Mouse (Mus musculus) kidney, embryonic 16.5 days (tissue): ENCODE results near the gene Gabrb1. TPM values are rescaled to one million over a fixed set of nuclear protein-coding genes. Genes with fewer than 3 reads are reported as not detected.

Experiments
- ATAC-seq: fragments of 200-750 bp; cut with Nextera tagmentation; 2 replicates; pipeline ENCODE4 v1.8.0; 2017; ENCODE audit warnings: moderate TSS enrichment; ENCODE audit not compliant: low FRiP score, low TSS enrichment
- H3K27ac ChIP-seq: fragments of 300-500 bp; sonication (generic); 2 replicates; pipeline ENCODE4 v1.5.1; 2014; ENCODE audit warnings: low read length
- H3K27me3 ChIP-seq: fragments of 300-500 bp; sonication (generic); 2 replicates; pipeline ENCODE4 v1.6.1; 2014; ENCODE audit warnings: low read length, control low read depth, mixed read lengths; ENCODE audit not compliant: insufficient read depth
- H3K36me3 ChIP-seq: fragments of 300-500 bp; sonication (generic); 2 replicates; pipeline ENCODE4 v1.6.1; 2014; ENCODE audit warnings: low read length, control low read depth, mixed read lengths; ENCODE audit not compliant: insufficient read depth
- H3K4me1 ChIP-seq: fragments of 300-500 bp; sonication (generic); 2 replicates; pipeline ENCODE4 v1.6.1; 2014; ENCODE audit warnings: low read length, control low read depth, mixed read lengths; ENCODE audit not compliant: insufficient read depth
- H3K4me2 ChIP-seq: fragments of 300-500 bp; sonication (generic); replicated peaks from 2 replicates; pipeline ENCODE4 v1.6.1; 2014; ENCODE audit warnings: low read depth, low read length
- H3K4me3 ChIP-seq: fragments of 300-500 bp; sonication (generic); 2 replicates; pipeline ENCODE4 v1.5.1; 2014; ENCODE audit warnings: mild to moderate bottlenecking, low read length
- H3K9ac ChIP-seq: fragments of 300-500 bp; sonication (generic); replicated peaks from 2 replicates; pipeline ENCODE4 v1.6.1; 2014; ENCODE audit warnings: low read length
- H3K9me3 ChIP-seq: fragments of 300-500 bp; sonication (generic); 2 replicates; pipeline ENCODE4 v1.6.1; 2016; ENCODE audit warnings: low read length, control low read depth
- WGBS: fragments of 180-500 bp; shearing (Covaris S2); extraction: QIAGEN DNeasy Blood & Tissue Kit; methylation state at CpG from one replicate; pipeline ENCODE4 v1.1.7; 2014; 5-methylcytosine and 5-hydroxymethylcytosine counted together
- polyA plus RNA-seq: library from polyadenylated mRNA; unstranded; fragments of >200 nt; fragmentation: Nextera tagmentation; extraction: Ambion mirVana; gene quantifications from 2 replicates; pipeline ENCODE4 v1.2.1, GENCODE M21; 2015

Gabrb1 gene
- polyA plus RNA-seq, 1 experiment from 2014 or later = 0.29 TPM

DNA sequence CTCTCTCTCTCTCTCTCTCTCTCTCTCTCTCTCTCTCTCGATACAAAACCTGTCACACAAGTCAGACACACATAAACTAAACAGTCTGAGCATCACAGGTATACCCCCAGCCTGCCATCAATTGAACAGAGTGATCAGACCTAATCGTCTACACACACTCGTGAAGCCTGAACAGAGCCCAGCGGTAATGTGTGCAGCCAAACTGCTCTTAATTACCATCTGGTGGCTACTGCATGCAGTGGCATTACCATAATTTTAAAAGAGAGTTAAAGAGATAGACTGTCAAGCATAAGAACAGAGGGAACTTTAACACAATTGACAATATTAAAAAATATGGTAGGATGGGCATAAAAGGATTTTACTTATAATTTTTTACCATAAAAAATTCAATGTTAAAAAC, 7.7 kb downstream of the Gabrb1 start:
- Histone ChIP-seq H3K9ac (no peak overlapping the region), H3K9me3 (no peaks in the 10 kb centered on the region), H3K4me1 (no peaks in the 10 kb centered on the region), H3K27ac (no peak overlapping the region), H3K4me3 (no peak overlapping the region), H3K27me3 (peaks cover 3% of the 10 kb centered on the region; the same call in 1 of the 2 replicates), H3K4me2 (no peak overlapping the region), H3K36me3 (no peaks in the 10 kb centered on the region)
- 42% methylated on average over 4 of the region's 4 CpGs for WGBS
- no peak for ATAC-seq

DNA sequence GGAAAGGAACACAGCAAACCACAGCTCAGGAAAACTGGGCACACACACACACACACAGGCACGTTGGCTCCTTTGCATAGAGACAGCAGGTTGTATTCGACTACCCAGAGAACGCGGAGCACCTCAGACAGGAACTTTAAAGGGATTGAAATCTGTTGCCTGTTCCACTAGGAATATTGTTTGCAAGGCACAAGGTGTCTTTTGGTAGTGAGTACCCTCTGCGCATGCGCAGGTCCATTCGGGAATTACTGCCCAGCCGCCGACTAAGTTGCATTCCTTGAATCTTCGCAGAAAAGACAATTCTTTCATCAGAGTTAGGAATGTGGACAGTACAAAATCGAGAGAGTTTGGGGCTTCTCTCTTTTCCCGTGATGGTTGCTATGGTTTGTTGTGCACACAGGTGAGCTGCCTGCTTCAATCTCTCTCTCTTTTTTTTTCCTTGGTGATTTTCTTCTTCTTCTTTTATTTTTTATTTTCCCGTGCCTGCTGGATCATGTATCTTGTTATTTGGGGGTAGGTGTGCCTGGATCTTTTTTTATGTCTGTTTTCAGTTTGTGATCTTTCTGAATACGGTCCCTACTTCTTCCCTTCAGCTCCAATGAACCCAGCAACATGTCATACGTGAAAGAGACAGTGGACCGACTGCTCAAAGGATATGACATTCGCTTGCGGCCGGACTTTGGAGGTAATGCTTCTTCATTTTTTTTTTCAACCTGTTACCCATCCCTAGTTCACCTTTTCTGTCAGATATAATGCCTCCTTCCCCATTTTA, 42.0 kb downstream of the Gabrb1 start:
- peak overlapping the region; percentile 59 for H3K4me3 ChIP-seq
- ATAC-seq = no peak
- WGBS = under 1% methylated on average over 19 of the region's 19 CpGs
- no peaks in the 10 kb centered on the region for H3K36me3 ChIP-seq
- H3K27me3 ChIP-seq = peaks cover 17% of the 10 kb centered on the region
- H3K4me2 ChIP-seq = peak overlapping the region; percentile 94
- H3K9ac ChIP-seq = no peak overlapping the region
- H3K27ac ChIP-seq = no peak overlapping the region
- H3K9me3 ChIP-seq = no peaks in the 10 kb centered on the region
- H3K4me1 ChIP-seq = peaks cover 5% of the 10 kb centered on the region; the same call in 1 of the 2 replicates

DNA sequence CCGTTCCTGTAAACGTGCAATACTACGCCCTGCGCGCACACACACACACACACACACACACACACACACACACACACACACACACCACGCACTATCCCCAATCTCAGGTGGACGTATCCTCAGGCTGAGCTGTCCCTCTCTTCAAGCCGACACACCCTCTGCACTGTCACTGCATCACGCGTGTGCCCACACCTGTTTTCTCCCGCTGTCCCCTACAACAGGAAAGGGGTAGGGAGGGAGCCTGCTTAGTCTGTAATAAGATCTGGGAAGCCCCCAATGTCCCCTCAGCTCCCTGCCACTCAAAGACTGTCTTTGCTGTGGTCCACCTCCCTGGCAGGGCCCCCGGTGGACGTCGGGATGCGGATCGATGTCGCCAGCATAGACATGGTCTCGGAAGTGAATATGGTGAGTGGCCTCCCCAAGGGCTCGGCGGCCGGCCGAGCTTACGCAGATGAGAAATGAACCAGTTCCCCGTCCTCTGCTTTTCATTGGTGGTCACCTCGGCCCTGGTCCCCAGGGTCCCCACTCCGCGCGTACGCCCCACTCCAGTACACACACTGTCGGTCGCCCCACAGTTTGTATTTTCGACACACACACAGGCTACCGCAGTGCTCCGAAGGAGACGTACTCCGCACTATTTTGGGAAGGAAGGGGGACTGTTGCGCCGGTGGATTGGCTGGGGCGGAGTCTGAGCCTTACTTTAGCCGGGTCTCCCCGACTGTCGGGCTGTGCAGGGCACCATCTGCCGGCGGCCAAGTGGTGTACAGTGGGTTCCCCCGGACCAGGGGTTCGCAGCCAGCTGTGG, 42.8 kb downstream of the Gabrb1 start:
- H3K4me1 ChIP-seq = peaks cover 5% of the 10 kb centered on the region; the same call in 1 of the 2 replicates
- under 1% methylated on average over 46 of the region's 46 CpGs for WGBS
- peaks cover 17% of the 10 kb centered on the region for H3K27me3 ChIP-seq

DNA sequence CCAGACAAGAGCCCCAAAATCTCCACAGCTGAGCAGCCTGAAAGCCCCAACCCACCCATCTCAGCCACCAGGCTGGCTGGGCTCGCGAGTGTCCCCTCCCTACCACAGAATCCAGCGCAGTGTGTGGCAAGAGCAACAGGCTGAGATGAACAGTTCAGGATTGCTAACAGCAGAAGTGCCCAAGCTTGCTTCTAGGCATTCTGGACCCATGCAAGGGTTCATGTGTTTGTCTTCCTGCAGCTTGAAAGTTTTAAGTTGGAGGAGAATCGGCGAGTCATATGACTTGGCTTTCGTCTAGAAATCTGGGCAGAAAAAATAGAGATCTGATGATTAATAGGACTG, 43.3 kb downstream of the Gabrb1 start:
- ATAC-seq = no peak; the same call in 1 of the 2 replicates
- H3K4me1 ChIP-seq = peaks cover 5% of the 10 kb centered on the region; the same call in 1 of the 2 replicates

More for the DNA sequence above, 42.8 kb downstream of the Gabrb1 start:
- Histone ChIP-seq H3K4me2 (peak overlapping the region; percentile 94), H3K27ac (no peak overlapping the region), H3K9ac (peak overlapping the region; percentile 58), H3K36me3 (no peaks in the 10 kb centered on the region), H3K9me3 (no peaks in the 10 kb centered on the region), H3K4me3 (peak overlapping the region; percentile 59)
- peak; percentile 97 for ATAC-seq

DNA sequence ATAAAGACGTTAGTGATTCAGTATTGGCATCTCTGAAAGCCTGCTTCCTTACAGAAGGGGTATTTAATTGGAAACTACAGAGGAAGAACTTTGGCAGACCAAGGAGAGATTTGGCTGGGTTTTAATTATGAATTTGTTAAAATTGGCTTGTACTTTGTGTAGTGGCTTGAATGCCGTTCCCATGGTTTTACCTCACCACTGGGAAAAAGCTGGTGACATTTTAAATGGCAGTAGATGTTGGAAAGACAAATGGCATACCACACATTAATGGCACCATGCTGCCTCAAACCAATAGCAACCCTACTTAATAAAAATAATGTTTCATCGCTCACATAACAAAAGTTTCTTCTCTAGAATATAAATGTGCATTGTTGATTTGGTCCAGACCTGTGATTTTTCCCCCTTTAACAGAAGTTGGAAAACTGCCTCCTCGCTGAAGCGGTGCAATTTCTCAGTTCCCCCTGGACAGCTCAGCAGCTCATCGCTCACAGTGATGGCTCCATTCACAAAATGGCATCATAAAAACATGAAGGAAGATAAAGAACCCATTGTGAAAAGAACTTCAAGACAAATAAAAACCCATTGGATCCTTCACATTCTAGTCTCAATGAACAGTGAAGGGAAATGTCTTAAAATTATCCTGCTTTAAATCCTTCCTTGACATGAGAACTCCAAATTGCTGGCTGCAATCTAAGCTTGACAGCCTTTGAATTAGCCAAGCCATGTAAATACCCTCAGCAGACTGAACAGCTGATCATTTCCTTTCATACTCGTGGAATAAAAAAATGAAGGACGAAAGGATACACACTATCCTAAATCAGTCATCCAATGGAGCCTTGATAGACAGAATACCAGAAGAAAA, 75.2 kb downstream of the Gabrb1 start:
- no peaks in the 10 kb centered on the region for H3K27me3 ChIP-seq
- no peaks in the 10 kb centered on the region for H3K9me3 ChIP-seq
- 85% methylated on average over 8 of the region's 8 CpGs for WGBS
- H3K4me1 ChIP-seq = no peaks in the 10 kb centered on the region
- H3K9ac ChIP-seq = no peak overlapping the region
- no peak for ATAC-seq
- no peaks in the 10 kb centered on the region for H3K36me3 ChIP-seq
- H3K4me2 ChIP-seq = no peak overlapping the region
- no peak overlapping the region for H3K27ac ChIP-seq
- H3K4me3 ChIP-seq = no peak overlapping the region

More for the DNA sequence above, 43.3 kb downstream of the Gabrb1 start:
- Histone ChIP-seq H3K27ac (no peak overlapping the region), H3K9ac (peak overlapping the region; percentile 58), H3K36me3 (no peaks in the 10 kb centered on the region), H3K4me3 (peak overlapping the region; percentile 59), H3K4me2 (peak overlapping the region; percentile 94), H3K9me3 (no peaks in the 10 kb centered on the region), H3K27me3 (peaks cover 17% of the 10 kb centered on the region)
- WGBS = 0% methylated on average over 6 of the region's 6 CpGs

DNA sequence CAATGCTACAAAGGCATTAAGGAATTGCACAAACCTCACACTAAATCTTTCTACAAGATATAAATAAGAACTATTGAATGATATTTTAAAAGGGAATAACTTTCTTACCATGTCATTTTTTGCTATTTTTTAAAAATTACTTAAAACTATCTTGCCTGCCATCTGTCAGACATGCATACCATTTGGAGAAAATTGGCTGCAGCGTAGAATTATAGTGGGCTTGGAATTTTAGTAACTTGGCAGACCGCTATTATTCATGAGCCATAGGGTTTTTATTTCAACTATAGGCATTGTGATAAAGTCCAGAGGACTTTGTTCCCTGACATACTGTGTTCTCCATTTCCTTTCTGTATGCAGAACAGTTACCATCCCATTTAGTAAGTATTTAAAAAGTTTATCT, 89.5 kb downstream of the Gabrb1 start:
- Histone ChIP-seq H3K27ac (no peak overlapping the region), H3K4me3 (no peak overlapping the region)

DNA sequence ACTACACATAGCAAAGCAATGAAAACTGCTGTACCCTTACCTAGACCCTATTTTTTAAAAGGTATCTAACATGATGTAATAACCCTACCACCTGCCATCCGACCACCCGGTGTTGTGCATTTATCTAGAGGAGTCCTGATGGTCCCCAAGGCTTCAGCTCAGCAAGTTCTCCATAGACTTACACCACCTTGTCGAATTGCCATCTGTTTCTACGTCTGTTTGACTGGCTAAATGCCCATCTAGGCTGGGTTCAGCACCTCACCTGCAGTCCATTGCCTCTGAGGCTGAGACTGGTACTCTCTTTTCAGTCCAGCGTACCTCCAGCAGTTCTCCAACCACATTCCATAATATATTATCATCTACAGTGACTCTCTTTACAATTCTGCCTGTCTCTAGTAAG, 96.1 kb downstream of the Gabrb1 start:
- no peaks in the 10 kb centered on the region for H3K9me3 ChIP-seq
- no peak for ATAC-seq
- WGBS = 85% methylated on average over 5 of the region's 5 CpGs
- H3K36me3 ChIP-seq = no peaks in the 10 kb centered on the region
- no peaks in the 10 kb centered on the region for H3K4me1 ChIP-seq
- no peak overlapping the region for H3K4me2 ChIP-seq
- no peak overlapping the region for H3K4me3 ChIP-seq
- no peak overlapping the region for H3K9ac ChIP-seq
- H3K27ac ChIP-seq = no peak overlapping the region
- no peaks in the 10 kb centered on the region for H3K27me3 ChIP-seq

More for the DNA sequence above, 89.5 kb downstream of the Gabrb1 start:
- H3K27me3 ChIP-seq = no peaks in the 10 kb centered on the region
- WGBS = 83% methylated on average over 2 of the region's 2 CpGs
- no peaks in the 10 kb centered on the region for H3K9me3 ChIP-seq
- H3K4me1 ChIP-seq = no peaks in the 10 kb centered on the region
- no peak overlapping the region for H3K4me2 ChIP-seq
- ATAC-seq = no peak
- H3K36me3 ChIP-seq = no peaks in the 10 kb centered on the region
- H3K9ac ChIP-seq = no peak overlapping the region

DNA sequence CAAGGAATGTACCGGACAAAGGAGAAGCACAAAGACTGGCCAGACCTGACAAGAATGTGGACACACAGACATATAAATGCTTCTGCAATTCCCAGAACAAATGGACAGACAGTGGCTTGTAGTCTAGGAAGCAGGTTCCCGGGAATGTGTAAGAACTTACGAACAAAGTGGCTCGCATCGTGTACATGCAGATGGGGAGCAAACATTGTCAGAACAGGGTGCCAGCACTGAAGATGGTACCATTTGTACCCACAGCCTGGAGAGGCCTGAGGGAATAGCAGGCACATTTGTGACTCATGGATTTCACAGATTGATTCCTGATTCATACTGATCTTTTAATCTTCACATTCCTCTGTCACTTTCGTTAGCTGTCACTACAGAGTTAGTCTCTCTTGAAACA, 103.2 kb downstream of the Gabrb1 start:
- Histone ChIP-seq H3K36me3 (no peaks in the 10 kb centered on the region), H3K9me3 (no peaks in the 10 kb centered on the region), H3K9ac (no peak overlapping the region), H3K4me3 (no peak overlapping the region), H3K27ac (no peak overlapping the region), H3K4me2 (no peak overlapping the region), H3K4me1 (no peaks in the 10 kb centered on the region), H3K27me3 (no peaks in the 10 kb centered on the region)
- WGBS = 94% methylated on average over 6 of the region's 6 CpGs
- no peak for ATAC-seq

DNA sequence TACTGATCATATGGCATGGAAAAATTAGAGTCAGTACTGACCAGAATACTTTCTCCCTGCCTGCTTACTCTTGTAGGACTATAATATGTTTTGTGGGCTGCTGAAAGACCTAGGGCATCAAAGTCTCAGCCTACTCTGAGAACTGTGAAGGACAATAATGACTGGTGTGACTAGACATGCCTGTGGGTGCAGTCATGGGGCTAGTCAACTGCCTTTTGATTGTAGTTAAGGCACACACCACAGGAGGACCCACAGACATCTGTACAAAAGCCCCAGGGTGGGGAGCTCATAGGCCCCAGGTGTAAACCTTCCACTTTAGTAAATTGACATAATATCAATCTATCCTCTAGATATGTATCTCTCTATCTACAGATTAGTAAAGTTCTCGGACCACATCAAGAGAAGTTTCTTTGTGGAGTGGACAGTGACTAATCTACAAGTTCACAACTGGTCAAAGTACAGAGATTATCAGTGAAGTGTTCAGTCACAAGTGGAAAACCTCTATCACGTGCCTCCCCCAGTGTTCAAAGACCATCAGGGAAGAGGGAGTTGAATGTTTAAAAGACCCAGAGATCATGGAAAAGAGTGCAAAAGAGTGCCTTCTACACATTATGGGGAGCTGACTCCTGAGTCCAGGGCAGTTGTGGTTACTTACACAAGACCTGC, 123.7 kb downstream of the Gabrb1 start:
- no peaks in the 10 kb centered on the region for H3K27me3 ChIP-seq
- H3K9ac ChIP-seq = no peak overlapping the region
- no peak overlapping the region for H3K4me3 ChIP-seq
- no peaks in the 10 kb centered on the region for H3K9me3 ChIP-seq
- H3K4me2 ChIP-seq = no peak overlapping the region
- ATAC-seq = no peak
- 75% methylated on average over 2 of the region's 2 CpGs for WGBS
- H3K4me1 ChIP-seq = no peaks in the 10 kb centered on the region
- no peak overlapping the region for H3K27ac ChIP-seq
- H3K36me3 ChIP-seq = no peaks in the 10 kb centered on the region
